Mouse (Mus musculus) kidney, embryonic 16.5 days (tissue): ENCODE results near the gene Flt3l. TPM values are rescaled to one million over a fixed set of nuclear protein-coding genes. Genes with fewer than 3 reads are reported as not detected.

Source experiments
- ATAC-seq: fragments of 200-750 bp; cut with Nextera tagmentation; 2 replicates; pipeline ENCODE4 v1.8.0; 2017; ENCODE audit warnings: moderate TSS enrichment; ENCODE audit not compliant: low FRiP score, low TSS enrichment
- H3K27ac ChIP-seq: fragments of 300-500 bp; sonication (generic); 2 replicates; pipeline ENCODE4 v1.5.1; 2014; ENCODE audit warnings: low read length
- H3K27me3 ChIP-seq: fragments of 300-500 bp; sonication (generic); 2 replicates; pipeline ENCODE4 v1.6.1; 2014; ENCODE audit warnings: low read length, control low read depth, mixed read lengths; ENCODE audit not compliant: insufficient read depth
- H3K36me3 ChIP-seq: fragments of 300-500 bp; sonication (generic); 2 replicates; pipeline ENCODE4 v1.6.1; 2014; ENCODE audit warnings: low read length, control low read depth, mixed read lengths; ENCODE audit not compliant: insufficient read depth
- H3K4me1 ChIP-seq: fragments of 300-500 bp; sonication (generic); 2 replicates; pipeline ENCODE4 v1.6.1; 2014; ENCODE audit warnings: low read length, control low read depth, mixed read lengths; ENCODE audit not compliant: insufficient read depth
- H3K4me2 ChIP-seq: fragments of 300-500 bp; sonication (generic); replicated peaks from 2 replicates; pipeline ENCODE4 v1.6.1; 2014; ENCODE audit warnings: low read depth, low read length
- H3K4me3 ChIP-seq: fragments of 300-500 bp; sonication (generic); 2 replicates; pipeline ENCODE4 v1.5.1; 2014; ENCODE audit warnings: mild to moderate bottlenecking, low read length
- H3K9ac ChIP-seq: fragments of 300-500 bp; sonication (generic); replicated peaks from 2 replicates; pipeline ENCODE4 v1.6.1; 2014; ENCODE audit warnings: low read length
- H3K9me3 ChIP-seq: fragments of 300-500 bp; sonication (generic); 2 replicates; pipeline ENCODE4 v1.6.1; 2016; ENCODE audit warnings: low read length, control low read depth
- WGBS: fragments of 180-500 bp; shearing (Covaris S2); extraction: QIAGEN DNeasy Blood & Tissue Kit; methylation state at CpG from one replicate; pipeline ENCODE4 v1.1.7; 2014; 5-methylcytosine and 5-hydroxymethylcytosine counted together
- polyA plus RNA-seq: library from polyadenylated mRNA; unstranded; fragments of >200 nt; fragmentation: Nextera tagmentation; extraction: Ambion mirVana; gene quantifications from 2 replicates; pipeline ENCODE4 v1.2.1, GENCODE M21; 2015

Flt3l gene
- polyA plus RNA-seq, 1 experiment from 2014 or later = 1.9 TPM

GRCm38 (mm10) chr7:45148534-45149098 is 12.4 kb upstream of the Flt3l start:
- Histone ChIP-seq H3K9ac (0 out of 2 replicates have a peak overlapping the region, but pooled peaks have one; percentile 7), H3K36me3 (peaks cover 34% of the 10 kb centered on the region), H3K27me3 (no peaks in the 10 kb centered on the region), H3K27ac (peak overlapping the region; percentile 77), H3K4me1 (peaks cover 38% of the 10 kb centered on the region), H3K9me3 (no peaks in the 10 kb centered on the region), H3K4me3 (no peak overlapping the region), H3K4me2 (no peak overlapping the region)
- no peak for ATAC-seq
- 66% methylated on average over 4 of the region's 4 CpGs for WGBS

- Histone ChIP-seq H3K36me3 (peaks cover 38% of the 10 kb centered on the region), H3K27ac (peak overlapping the region; percentile 77), H3K9ac (no peak overlapping the region), H3K4me2 (0 out of 2 replicates have a peak overlapping the region, but pooled peaks have one; percentile 3), H3K9me3 (no peaks in the 10 kb centered on the region), H3K4me1 (peaks cover 32% of the 10 kb centered on the region), H3K27me3 (no peaks in the 10 kb centered on the region), H3K4me3 (no peak overlapping the region; the same call in 1 of the 2 replicates)
- WGBS = 69% methylated on average over 11 of the region's 11 CpGs
- ATAC-seq = peak; percentile 62
Observed at GRCm38 (mm10) chr7:45147899-45148298, 11.7 kb upstream of the Flt3l start.

- peaks cover 32% of the 10 kb centered on the region for H3K4me1 ChIP-seq
- 95% methylated on average over 11 of the region's 11 CpGs for WGBS
- H3K9me3 ChIP-seq = no peaks in the 10 kb centered on the region
- H3K36me3 ChIP-seq = peaks cover 43% of the 10 kb centered on the region
- H3K4me3 ChIP-seq = no peak overlapping the region
- peak overlapping the region; percentile 77 for H3K27ac ChIP-seq
- no peak for ATAC-seq
- H3K4me2 ChIP-seq = 0 out of 2 replicates have a peak overlapping the region, but pooled peaks have one; percentile 3
- no peaks in the 10 kb centered on the region for H3K27me3 ChIP-seq
- H3K9ac ChIP-seq = peak overlapping the region; percentile 25
Observed at GRCm38 (mm10) chr7:45147267-45147666, 11.0 kb upstream of the Flt3l start.

- no peak overlapping the region for H3K4me3 ChIP-seq
- no peak overlapping the region for H3K4me2 ChIP-seq
- no peak overlapping the region for H3K27ac ChIP-seq
- WGBS = 94% methylated on average over 8 of the region's 8 CpGs
- peaks cover 15% of the 10 kb centered on the region for H3K4me1 ChIP-seq
- H3K9ac ChIP-seq = no peak overlapping the region
- H3K9me3 ChIP-seq = no peaks in the 10 kb centered on the region
- H3K27me3 ChIP-seq = no peaks in the 10 kb centered on the region
- no peak for ATAC-seq
- peaks cover 50% of the 10 kb centered on the region for H3K36me3 ChIP-seq
Observed at GRCm38 (mm10) chr7:45145460-45145859, 9.2 kb upstream of the Flt3l start.

GRCm38 (mm10) chr7:45144368-45145174 is 8.3 kb upstream of the Flt3l start:
- no peak overlapping the region for H3K4me3 ChIP-seq
- no peak overlapping the region for H3K4me2 ChIP-seq
- 88% methylated on average over 13 of the region's 13 CpGs for WGBS
- H3K36me3 ChIP-seq = peaks cover 50% of the 10 kb centered on the region
- H3K27ac ChIP-seq = no peak overlapping the region
- H3K4me1 ChIP-seq = peaks cover 8% of the 10 kb centered on the region; the same call in 1 of the 2 replicates
- no peak overlapping the region for H3K9ac ChIP-seq
- no peak for ATAC-seq
- H3K9me3 ChIP-seq = no peaks in the 10 kb centered on the region
- no peaks in the 10 kb centered on the region for H3K27me3 ChIP-seq

- 89% methylated on average over 5 of the region's 5 CpGs for WGBS
- ATAC-seq = no peak
- Histone ChIP-seq H3K4me3 (no peak overlapping the region), H3K9ac (no peak overlapping the region), H3K4me1 (no peaks in the 10 kb centered on the region), H3K27me3 (no peaks in the 10 kb centered on the region), H3K9me3 (no peaks in the 10 kb centered on the region), H3K36me3 (peaks cover 44% of the 10 kb centered on the region), H3K4me2 (no peak overlapping the region), H3K27ac (no peak overlapping the region)
Observed at GRCm38 (mm10) chr7:45141914-45142313, 5.7 kb upstream of the Flt3l start.

- no peak overlapping the region for H3K4me3 ChIP-seq
- 92% methylated on average over 3 of the region's 3 CpGs for WGBS
- no peak overlapping the region for H3K9ac ChIP-seq
- H3K27ac ChIP-seq = no peak overlapping the region
- ATAC-seq = no peak
- no peaks in the 10 kb centered on the region for H3K9me3 ChIP-seq
- H3K27me3 ChIP-seq = no peaks in the 10 kb centered on the region
- H3K4me1 ChIP-seq = no peaks in the 10 kb centered on the region
- H3K4me2 ChIP-seq = no peak overlapping the region
- peaks cover 40% of the 10 kb centered on the region for H3K36me3 ChIP-seq
Observed at GRCm38 (mm10) chr7:45141319-45141718, 5.1 kb upstream of the Flt3l start.

GRCm38 (mm10) chr7:45139904-45140723 is 3.9 kb upstream of the Flt3l start:
- 71% methylated on average over 8 of the region's 8 CpGs for WGBS

GRCm38 (mm10) chr7:45138403-45138802 is 2.2 kb upstream of the Flt3l start:
- peaks cover 14% of the 10 kb centered on the region for H3K36me3 ChIP-seq
- H3K4me3 ChIP-seq = no peak overlapping the region
- no peak overlapping the region for H3K27ac ChIP-seq
- no peaks in the 10 kb centered on the region for H3K27me3 ChIP-seq
- no peak overlapping the region for H3K9ac ChIP-seq
- WGBS = 77% methylated on average over 1 of the region's 1 CpGs
- ATAC-seq = no peak
- no peak overlapping the region for H3K4me2 ChIP-seq
- H3K9me3 ChIP-seq = no peaks in the 10 kb centered on the region
- 0 out of 2 replicates have a peak, but pooled peaks cover 4% of the 10 kb centered on the region for H3K4me1 ChIP-seq

More at GRCm38 (mm10) chr7:45139904-45140723, 3.9 kb upstream of the Flt3l start:
- no peak overlapping the region for H3K9ac ChIP-seq
- H3K4me1 ChIP-seq = 0 out of 2 replicates have a peak, but pooled peaks cover 4% of the 10 kb centered on the region
- H3K27me3 ChIP-seq = no peaks in the 10 kb centered on the region
- no peak overlapping the region for H3K4me2 ChIP-seq
- no peak overlapping the region for H3K4me3 ChIP-seq
- no peak overlapping the region for H3K27ac ChIP-seq
- no peak for ATAC-seq
- H3K9me3 ChIP-seq = no peaks in the 10 kb centered on the region
- H3K36me3 ChIP-seq = peaks cover 30% of the 10 kb centered on the region
